Mouse (Mus musculus) stomach, adult 2 months (tissue): Measurements from ENCODE around the gene Anapc4. TPM values are rescaled to one million over a fixed set of nuclear protein-coding genes. Genes with fewer than 3 reads are reported as not detected.

ENCODE experiments used
- polyA plus RNA-seq: library from polyadenylated mRNA; depleted of rRNA; stranded (reverse); fragments of >200 nt; gene quantifications from 2 replicates; pipeline ENCODE4 v1.2.3, GENCODE M21; 2012; rRNA removed

The Anapc4 gene
- 2.0 and 3.2 TPM in 2 replicates for polyA plus RNA-seq

GRCm38 (mm10) chr5:52833761-52834274, at the start of gene Anapc4:
Gene Anapc4 (plus strand): TSS chr5:52834012.

Other genes starting within 250 kb of the Anapc4 start
- gene Sepsecs, start 164.3 kb upstream of the Anapc4 start, polyA plus RNA-seq = 0.74 and 1.4 TPM in 2 replicates
- gene Pi4k2b, start 92.4 kb upstream of the Anapc4 start, polyA plus RNA-seq = 14.6 and 31.1 TPM in 2 replicates
- gene Zcchc4, start 58.6 kb upstream of the Anapc4 start, polyA plus RNA-seq = 0.94 and 1.1 TPM in 2 replicates
- 0.51 and 0.64 TPM in 2 replicates for gene Slc34a2, start 204.1 kb downstream of the Anapc4 start, polyA plus RNA-seq